Mouse (Mus musculus) myocyte (in vitro differentiated cells): Measurements from ENCODE around the gene Cast.

Experiments
- POLR2A ChIP-seq: IDR thresholded peaks from one replicate; pipeline ENCODE4 v1.6.1; 2011; ENCODE audit warnings: low read depth, mild to moderate bottlenecking, control low read depth, moderate library complexity; ENCODE audit not compliant: insufficient read length
- USF1 ChIP-seq: IDR thresholded peaks from one replicate; pipeline ENCODE4 v1.6.1; 2011; ENCODE audit warnings: low read depth, mild to moderate bottlenecking, control low read depth, moderate library complexity

DNA sequence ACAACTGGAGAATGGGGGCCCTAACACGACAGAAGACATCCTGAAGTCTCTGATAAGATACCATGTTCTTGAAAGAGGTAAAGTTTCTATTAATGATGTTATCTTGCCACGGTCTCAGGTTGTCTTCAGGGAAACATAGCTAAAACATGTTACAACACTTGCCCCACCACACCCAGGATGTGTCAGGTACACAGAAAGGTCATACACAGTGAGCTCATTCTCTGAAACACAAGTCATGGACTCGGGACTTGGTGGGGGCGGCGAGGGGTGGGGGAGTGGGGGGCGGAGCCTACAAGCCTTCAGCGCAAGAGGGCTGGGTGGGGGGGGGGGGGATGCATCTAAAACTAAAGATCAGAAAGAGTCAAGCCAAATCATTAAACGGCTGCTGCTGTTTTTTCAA is 38.7 kb downstream of the Cast start:
- TF ChIP-seq USF1 (no peak), POLR2A (no peak)
